Mouse (Mus musculus) embryonic fibroblast, embryonic 13.5 days (primary cell): ENCODE results near the gene Zfp593.

Experiments
- CTCF ChIP-seq: IDR thresholded peaks from 2 replicates; pipeline ENCODE4 v1.5.1; 2011; ENCODE audit warnings: mild to moderate bottlenecking, control low read depth, low read length, moderate library complexity, borderline replicate concordance; ENCODE audit not compliant: insufficient read depth
- POLR2A ChIP-seq: IDR thresholded peaks from 2 replicates; pipeline ENCODE4 v1.6.1; 2011; ENCODE audit warnings: low read depth, mild to moderate bottlenecking, control low read depth, low read length, moderate library complexity

- no peak for TF ChIP-seq CTCF
- peak; percentile 24; the same call in 1 of the 2 replicates for TF ChIP-seq POLR2A
Measured at GRCm38 (mm10) chr4:134288397-134289256, 43.2 kb upstream of the Zfp593 start.
